Mouse (Mus musculus): ENCODE measurements at regions not wholly inside any gene's neighbourhood (a gene's known extent, or its start where the extent isn't known, plus 50 kb on each side); places are given as distances from the start of the nearest gene placed in this dataset.
"Not testable (repeated sequence)": the region's sequence is repeated elsewhere in the genome, so short reads cannot be mapped to it uniquely, and the experiment has no call there.

GRCm38 (mm10) chr12:18606126-18606525 lies 91.8 kb downstream of the 5730507C01Rik start:
- intact Hi-C loops (cut with DNase I); DNase-seq: not testable (repeated sequence)

DNA sequence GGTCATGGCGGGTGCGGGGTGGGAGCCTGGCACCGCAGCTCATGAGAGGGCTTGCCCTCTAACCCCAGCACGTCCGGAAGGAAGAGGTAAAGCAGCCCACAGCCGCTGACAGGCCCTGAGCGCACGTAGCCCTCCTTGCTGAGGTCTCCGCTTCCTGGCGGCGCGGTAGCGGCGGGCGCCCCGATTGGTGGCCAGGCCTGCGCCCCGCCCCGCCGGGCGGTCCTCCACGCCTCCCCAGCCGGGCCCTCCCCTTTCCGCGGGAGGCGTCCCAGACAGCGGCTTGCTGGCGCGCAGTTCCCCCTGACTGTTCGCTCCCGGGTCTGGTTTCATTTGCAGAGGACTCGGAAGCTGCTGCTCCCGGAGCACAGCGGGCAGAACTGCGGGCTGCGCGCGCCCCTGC lies 95.5 kb downstream of the 5730507C01Rik start:
- intact Hi-C loops (cut with DNase I), result no loop called here
- DNase-seq, result peak; percentile 24

GRCm38 (mm10) chr12:18610581-18610980 lies 96.3 kb downstream of the 5730507C01Rik start:
- DNase-seq; intact Hi-C loops (cut with DNase I): not testable (repeated sequence)
